In genomic region chr6:53560928-53561327, GRCm38 (mm10) we compare ENCODE assay signal across 24 mouse cellular contexts.
A peak's percentile ranks its signal among the peaks of the same experiment; 100 is the strongest.
DNase-seq lines count a peak whose midpoint lies in the region; ATAC-seq and TF ChIP-seq lines count a peak whose summit lies in the region.
"Had no signal": no experiment of that assay in that cellular context is flagged by ENCODE, and none has a peak within 500 bp of the region (broad histone marks: within the 10 kb centered on the region; RNA-seq: fewer than 3 reads in every experiment).

No protein-coding gene starts in this region.

- 0 out of 2 replicates have a peak overlapping the region, but pooled peaks have one; percentile 25 for H3K27ac ChIP-seq in limb, embryonic 12.5 days
- H3K27ac ChIP-seq in limb, embryonic 10.5 days, result no peak overlapping the region
- no peak overlapping the region for H3K27ac ChIP-seq in stomach, embryonic 16.5 days (ENCODE audit: low read length)
- H3K27ac ChIP-seq in stomach, postnatal 0 days (replicated peaks), result no peak overlapping the region
- H3K27ac ChIP-seq: forebrain, embryonic 12.5 days; gastrocnemius, adult 2 months; heart, embryonic 10.5 days; hindbrain, embryonic 12.5 days; hindbrain, postnatal 0 days had no signal

- no peak for TF ChIP-seq CTCF in stomach, postnatal 0 days (IDR thresholded peaks at IDR 0.05; ENCODE audit: low read depth)

- peak; percentile 67; the same call in 1 of the 2 replicates for ATAC-seq in frontal cortex, adult (ENCODE audit: low TSS enrichment)
- ATAC-seq in limb, embryonic 12.5 days (ENCODE audit: insufficient number of reproducible peaks, insufficient read depth, low FRiP score, low TSS enrichment, low read depth), result no peak
- no peak for ATAC-seq in stomach, embryonic 16.5 days (ENCODE audit: insufficient read depth, low FRiP score)
- no peak for ATAC-seq in stomach, postnatal 0 days (ENCODE audit: low FRiP score, low TSS enrichment)
- ATAC-seq: CD4-positive, CD25-positive, alpha-beta regulatory T cell, adult 4 months; forebrain, embryonic 16.5 days; hindbrain, postnatal 0 days had no signal

- no peak overlapping the region for H3K9ac ChIP-seq in limb, embryonic 12.5 days (replicated peaks)
- peak overlapping the region; percentile 27; the same call in 1 of the 2 replicates for H3K9ac ChIP-seq in stomach, embryonic 16.5 days (ENCODE audit: low read length)
- no peak overlapping the region for H3K9ac ChIP-seq in stomach, postnatal 0 days (ENCODE audit: low read length)
- H3K9ac ChIP-seq: forebrain, embryonic 12.5 days; hindbrain, embryonic 12.5 days had no signal

- H3K9me3 ChIP-seq in limb, embryonic 12.5 days, result no peaks in the 10 kb centered on the region
- H3K9me3 ChIP-seq in limb, embryonic 10.5 days (replicated peaks), result no peaks in the 10 kb centered on the region
- no peaks in the 10 kb centered on the region for H3K9me3 ChIP-seq in stomach, embryonic 16.5 days (replicated peaks; ENCODE audit: control insufficient read depth, low read length)
- no peaks in the 10 kb centered on the region for H3K9me3 ChIP-seq in stomach, postnatal 0 days (ENCODE audit: control insufficient read depth, low read length)
- H3K9me3 ChIP-seq: forebrain, embryonic 12.5 days; heart, embryonic 10.5 days; hindbrain, embryonic 12.5 days had no signal

- no peak for TF ChIP-seq EP300 in stomach, postnatal 0 days (optimal IDR thresholded peaks at IDR 0.05)

- no peak overlapping the region for H3K4me2 ChIP-seq in limb, embryonic 12.5 days
- H3K4me2 ChIP-seq in stomach, embryonic 16.5 days (ENCODE audit: low read depth, low read length), result no peak overlapping the region
- H3K4me2 ChIP-seq in stomach, postnatal 0 days (replicated peaks; ENCODE audit: low read depth), result no peak overlapping the region
- H3K4me2 ChIP-seq: forebrain, embryonic 12.5 days; hindbrain, embryonic 12.5 days had no signal

- no peaks in the 10 kb centered on the region for H3K36me3 ChIP-seq in limb, embryonic 12.5 days
- H3K36me3 ChIP-seq in limb, embryonic 10.5 days, result no peaks in the 10 kb centered on the region
- no peaks in the 10 kb centered on the region for H3K36me3 ChIP-seq in stomach, embryonic 16.5 days (ENCODE audit: control insufficient read depth, insufficient read depth, low read length)
- H3K36me3 ChIP-seq in stomach, postnatal 0 days (ENCODE audit: control insufficient read depth, insufficient read depth, low read length), result no peaks in the 10 kb centered on the region
- H3K36me3 ChIP-seq: forebrain, embryonic 12.5 days; G1E; heart, embryonic 10.5 days; hindbrain, embryonic 12.5 days had no signal

- 74% methylated on average over 5 of the region's 5 CpGs for WGBS in limb, embryonic 12.5 days
- WGBS in limb, embryonic 10.5 days, result 78% methylated on average over 5 of the region's 5 CpGs
- 41% methylated on average over 5 of the region's 5 CpGs for WGBS in stomach, embryonic 16.5 days
- 38% methylated on average over 5 of the region's 5 CpGs for WGBS in stomach, postnatal 0 days

- H3K27me3 ChIP-seq in limb, embryonic 12.5 days, result no peaks in the 10 kb centered on the region
- H3K27me3 ChIP-seq in limb, embryonic 10.5 days (ENCODE audit: low read depth, poor library complexity, severe bottlenecking), result no peaks in the 10 kb centered on the region
- no peaks in the 10 kb centered on the region for H3K27me3 ChIP-seq in stomach, embryonic 16.5 days (ENCODE audit: control insufficient read depth, insufficient read depth, low read length)
- no peaks in the 10 kb centered on the region for H3K27me3 ChIP-seq in stomach, postnatal 0 days (ENCODE audit: control insufficient read depth, insufficient read depth, low read length)
- H3K27me3 ChIP-seq: forebrain, embryonic 12.5 days; hindbrain, embryonic 12.5 days had no signal

- H3K4me3 ChIP-seq in limb, embryonic 12.5 days (replicated peaks), result no peak overlapping the region
- H3K4me3 ChIP-seq in limb, embryonic 10.5 days, result no peak overlapping the region
- no peak overlapping the region for H3K4me3 ChIP-seq in stomach, embryonic 16.5 days (replicated peaks; ENCODE audit: low read length)
- H3K4me3 ChIP-seq in stomach, postnatal 0 days (ENCODE audit: low read depth, low read length), result no peak overlapping the region
- H3K4me3 ChIP-seq: forebrain, embryonic 12.5 days; gastrocnemius, adult 2 months; heart, embryonic 10.5 days; hindbrain, embryonic 12.5 days had no signal

- no peak for DNase-seq in frontal cortex, postnatal 25 days (ENCODE audit: low spot score in 2 of 2)
- DNase-seq in limb, embryonic 10.5 days (ENCODE audit: low spot score), result no peak
- DNase-seq in stomach, postnatal 0 days (ENCODE audit: low spot score), result no peak
- no peak for DNase-seq in ovary, adult 18-20 months (ENCODE audit: low spot score)
- no peak for DNase-seq in cerebellum, adult 9-10 months
- DNase-seq: adrenal gland, adult 8-10 months; adrenal gland, postnatal 36 days; B cell, adult 2 months; cerebellum, adult 11 months; cerebellum, adult 9-11 months; cerebellum, postnatal 36 days; gastrocnemius, adult 2 months; gastrocnemius, postnatal 25 days; heart, postnatal 4 days had no signal

- H3K4me1 ChIP-seq in limb, embryonic 12.5 days (replicated peaks), result peaks cover 31% of the 10 kb centered on the region
- H3K4me1 ChIP-seq in limb, embryonic 10.5 days, result peaks cover 13% of the 10 kb centered on the region
- H3K4me1 ChIP-seq in stomach, embryonic 16.5 days (ENCODE audit: control insufficient read depth, insufficient read depth, low read length), result peaks cover 14% of the 10 kb centered on the region
- H3K4me1 ChIP-seq in stomach, postnatal 0 days (replicated peaks; ENCODE audit: control insufficient read depth, insufficient read depth), result peaks cover 2% of the 10 kb centered on the region; the same call in 1 of the 2 replicates
